8 mouse cellular contexts compared by ENCODE assay signal in the genomic region with DNA sequence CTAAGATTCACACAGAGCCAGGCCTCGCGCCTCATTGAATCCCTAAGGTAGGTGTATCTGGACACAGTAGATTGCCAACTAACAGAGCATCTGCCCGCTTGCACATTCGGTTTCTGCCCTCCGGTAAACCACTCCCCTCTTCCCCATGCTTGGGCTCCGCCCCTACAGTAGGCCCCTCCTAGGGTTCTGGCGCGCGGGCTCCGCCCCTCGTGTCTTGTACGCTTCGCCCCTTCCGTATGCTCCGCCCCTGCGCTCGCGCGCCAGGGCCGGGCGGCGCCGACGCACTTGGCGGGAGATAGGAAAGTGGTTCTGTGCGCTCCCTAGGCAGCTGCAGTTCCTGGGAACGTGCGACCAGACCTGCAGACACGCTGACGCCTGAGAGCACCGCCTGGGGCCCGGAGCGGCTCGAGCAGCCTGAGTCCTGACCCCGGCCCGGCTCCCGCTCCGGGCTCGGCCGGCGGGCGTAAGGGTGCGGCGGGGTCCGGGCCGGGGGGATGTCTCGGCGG. TPM values are rescaled to one million over a fixed set of nuclear protein-coding genes. Genes with fewer than 3 reads are reported as not detected.
DNase-seq lines count a peak whose midpoint lies in the region; ATAC-seq and TF ChIP-seq lines count a peak whose summit lies in the region.

A gene (plus strand): TSS at position 353 of the 506 bp plus-strand sequence.

- H3K4me1 ChIP-seq in ES-Bruce4 (ENCODE audit: control insufficient read depth, insufficient read depth, low read length), result no peaks in the 10 kb centered on the region
- peaks cover 27% of the 10 kb centered on the region for H3K4me1 ChIP-seq in forebrain, embryonic 13.5 days
- H3K4me1 ChIP-seq in liver, postnatal 0 days (ENCODE audit: insufficient read depth), result peaks cover 37% of the 10 kb centered on the region
- H3K4me1 ChIP-seq in neural tube, embryonic 14.5 days (ENCODE audit: control insufficient read depth, insufficient read depth, low read length), result peaks cover 7% of the 10 kb centered on the region

- no peaks in the 10 kb centered on the region for H3K9me3 ChIP-seq in ES-Bruce4 (replicated peaks; ENCODE audit: control insufficient read depth, insufficient read depth, low read length, poor library complexity, severe bottlenecking)
- H3K9me3 ChIP-seq in forebrain, embryonic 13.5 days (replicated peaks), result no peaks in the 10 kb centered on the region
- no peaks in the 10 kb centered on the region for H3K9me3 ChIP-seq in liver, postnatal 0 days (ENCODE audit: low read length)
- H3K9me3 ChIP-seq in neural tube, embryonic 14.5 days (ENCODE audit: control insufficient read depth, low read length), result no peaks in the 10 kb centered on the region

- 0 out of 2 replicates have a peak, but pooled peaks have one; percentile 35 for TF ChIP-seq EP300 in ES-Bruce4 (IDR thresholded peaks at IDR 0.05; ENCODE audit: insufficient read depth, low read depth, low read length)
- TF ChIP-seq EP300 in liver, postnatal 0 days (IDR thresholded peaks at IDR 0.05; ENCODE audit: low read depth), result no peak

- intact Hi-C loops in heart, postnatal 10 days (cut with DNase I), result loop anchor here (5.0 kb wide), 1 partner anchor 348 kb away; no protein-coding TSS in a partner anchor

- peak within 1 kb of the TSS; percentile 97 for H3K4me2 ChIP-seq in forebrain, embryonic 13.5 days
- H3K4me2 ChIP-seq in liver, postnatal 0 days (ENCODE audit: low read depth, low read length), result peak within 1 kb of the TSS; percentile 99
- H3K4me2 ChIP-seq in neural tube, embryonic 14.5 days (ENCODE audit: low read depth, low read length), result peak within 1 kb of the TSS; percentile 100

- peak; percentile 85 for ATAC-seq in cerebellum, adult (ENCODE audit: insufficient number of reproducible peaks, low FRiP score, low TSS enrichment)
- ATAC-seq in forebrain, embryonic 13.5 days, result peak; percentile 100
- ATAC-seq in liver, postnatal 0 days, result peak; percentile 99
- peak; percentile 99 for ATAC-seq in neural tube, embryonic 14.5 days (ENCODE audit: low read depth)

- peak within 1 kb of the TSS; percentile 100 for H3K27ac ChIP-seq in ES-Bruce4 (ENCODE audit: insufficient read depth, low read length)
- H3K27ac ChIP-seq in forebrain, embryonic 13.5 days, result peak within 1 kb of the TSS; percentile 44; the same call in 1 of the 2 replicates
- peak within 1 kb of the TSS; percentile 71 for H3K27ac ChIP-seq in liver, postnatal 0 days (ENCODE audit: low read depth)
- no peak within 1 kb of the TSS for H3K27ac ChIP-seq in neural tube, embryonic 14.5 days (ENCODE audit: low read depth, low read length)

- TF ChIP-seq POLR2A in ES-Bruce4 (IDR thresholded peaks at IDR 0.05; ENCODE audit: insufficient read depth, low read length), result peak; percentile 85

- no peaks in the 10 kb centered on the region for H3K27me3 ChIP-seq in ES-Bruce4 (ENCODE audit: control insufficient read depth, insufficient read depth, low read length, poor library complexity, severe bottlenecking)
- no peaks in the 10 kb centered on the region for H3K27me3 ChIP-seq in forebrain, embryonic 13.5 days
- no peaks in the 10 kb centered on the region for H3K27me3 ChIP-seq in liver, postnatal 0 days (ENCODE audit: insufficient read depth, low read length)
- H3K27me3 ChIP-seq in neural tube, embryonic 14.5 days (ENCODE audit: control insufficient read depth, insufficient read depth, low read length), result 0 out of 2 replicates have a peak, but pooled peaks cover 2% of the 10 kb centered on the region

- WGBS in forebrain, embryonic 13.5 days, result 0% methylated on average over 48 of the region's 48 CpGs
- WGBS in large intestine, adult 2 months, result under 1% methylated on average over 48 of the region's 48 CpGs
- WGBS in liver, postnatal 0 days (ENCODE audit: insufficient replicate concordance), result under 1% methylated on average over 47 of the region's 48 CpGs
- WGBS in neural tube, embryonic 14.5 days, result under 1% methylated on average over 48 of the region's 48 CpGs

- H3K36me3 ChIP-seq in ES-Bruce4 (ENCODE audit: control insufficient read depth, insufficient read depth, low read length, poor library complexity, severe bottlenecking), result peaks cover 13% of the 10 kb centered on the region
- H3K36me3 ChIP-seq in forebrain, embryonic 13.5 days (ENCODE audit: poor library complexity, severe bottlenecking), result no peaks in the 10 kb centered on the region
- no peaks in the 10 kb centered on the region for H3K36me3 ChIP-seq in liver, postnatal 0 days (replicated peaks; ENCODE audit: insufficient read depth, low read length)
- no peaks in the 10 kb centered on the region for H3K36me3 ChIP-seq in neural tube, embryonic 14.5 days (ENCODE audit: control insufficient read depth, insufficient read depth, low read length)

- DNase-seq in heart, postnatal 10 days, result peak; percentile 93 to 95
- peak; percentile 85 for DNase-seq in large intestine, adult 2 months (ENCODE audit: low read depth, low spot score)
- DNase-seq in liver, postnatal 0 days, result peak; percentile 97
- DNase-seq in testis, postnatal 10 days (ENCODE audit: low spot score), result peak; percentile 94

- H3K4me3 ChIP-seq in ES-Bruce4 (ENCODE audit: low read depth, low read length), result peak within 1 kb of the TSS; percentile 100
- peak within 1 kb of the TSS; percentile 68 for H3K4me3 ChIP-seq in forebrain, embryonic 13.5 days
- H3K4me3 ChIP-seq in liver, postnatal 0 days (ENCODE audit: low read depth, low read length), result peak within 1 kb of the TSS; percentile 76
- peak within 1 kb of the TSS; percentile 50 for H3K4me3 ChIP-seq in neural tube, embryonic 14.5 days (ENCODE audit: low read depth, low read length)

- peak within 1 kb of the TSS; percentile 96 for H3K9ac ChIP-seq in ES-Bruce4 (ENCODE audit: low read depth, poor library complexity, severe bottlenecking)
- H3K9ac ChIP-seq in forebrain, embryonic 13.5 days, result peak within 1 kb of the TSS; percentile 75
- peak within 1 kb of the TSS; percentile 74 for H3K9ac ChIP-seq in liver, postnatal 0 days (replicated peaks)
- H3K9ac ChIP-seq in neural tube, embryonic 14.5 days (replicated peaks; ENCODE audit: low read depth, low read length), result peak within 1 kb of the TSS; percentile 37

- no peak for TF ChIP-seq CTCF in ES-Bruce4 (IDR thresholded peaks at IDR 0.05; ENCODE audit: low read depth, low read length)
- no peak for TF ChIP-seq CTCF in liver, postnatal 0 days (IDR thresholded peaks at IDR 0.05; ENCODE audit: low read depth)

RNA-seq across cellular contexts. Expression of the gene that starts here (rescaled TPM):
- 471 and 519 TPM in 2 replicates for polyA plus RNA-seq in ES-Bruce4 (2011; ENCODE audit: insufficient read depth, insufficient read length, low read depth, missing spikeins)
- 24.8 and 27.0 TPM in 2 replicates for polyA plus RNA-seq in forebrain, embryonic 13.5 days (2015; fragmentation: Nextera tagmentation; extraction: Ambion mirVana)
- total RNA-seq in heart, postnatal 10 days (2021), result 1 to 10 TPM; 4.6 to 5.4 TPM
- 10.5 and 13.0 TPM in 2 replicates for polyA plus RNA-seq in large intestine, adult 2 months (2012; rRNA removed)
- polyA plus RNA-seq in liver, postnatal 0 days (2015; fragmentation: Nextera tagmentation; extraction: Ambion mirVana), result 23.2 and 24.2 TPM in 2 replicates
- 1.7 and 1.9 TPM in 2 replicates for polyA plus RNA-seq in neural tube, embryonic 14.5 days (2014; fragmentation: Nextera tagmentation; extraction: Ambion mirVana)

Comparison
In these comparisons a context has a peak if more than half of its experiments do, and no peak if none do; other contexts are left out.
1. RNA of the gene that starts here (polyA plus RNA-seq): 471 to 519 TPM in ES-Bruce4; 24.8 to 27.0 TPM in forebrain, embryonic 13.5 days, 23.2 to 24.2 TPM in liver, postnatal 0 days, 10.5 to 13.0 TPM in large intestine, adult 2 months and 1.7 to 1.9 TPM in neural tube, embryonic 14.5 days; every median in the first group is over 10 times any median in the second.
2. H3K4me3 ChIP-seq: peak in every context shown above with its lines; median percentile 100 in ES-Bruce4; 76 in liver, postnatal 0 days; 68 in forebrain, embryonic 13.5 days; 50 in neural tube, embryonic 14.5 days.
3. H3K9ac ChIP-seq: peak in every context shown above with its lines; median percentile 96 in ES-Bruce4; 75 in forebrain, embryonic 13.5 days; 74 in liver, postnatal 0 days; 37 in neural tube, embryonic 14.5 days.
4. Peak in every context shown above with its lines, with median percentiles within 50 percentile points of each other: ATAC-seq, H3K4me2 ChIP-seq and DNase-seq.